Mouse (Mus musculus): ENCODE measurements around the gene Tmem110. TPM values are rescaled to one million over a fixed set of nuclear protein-coding genes. Genes with fewer than 3 reads are reported as not detected.

The Tmem110 gene
- total RNA-seq, 2 experiments from 2014 or later = 6.4 to 7.1 TPM

DNA sequence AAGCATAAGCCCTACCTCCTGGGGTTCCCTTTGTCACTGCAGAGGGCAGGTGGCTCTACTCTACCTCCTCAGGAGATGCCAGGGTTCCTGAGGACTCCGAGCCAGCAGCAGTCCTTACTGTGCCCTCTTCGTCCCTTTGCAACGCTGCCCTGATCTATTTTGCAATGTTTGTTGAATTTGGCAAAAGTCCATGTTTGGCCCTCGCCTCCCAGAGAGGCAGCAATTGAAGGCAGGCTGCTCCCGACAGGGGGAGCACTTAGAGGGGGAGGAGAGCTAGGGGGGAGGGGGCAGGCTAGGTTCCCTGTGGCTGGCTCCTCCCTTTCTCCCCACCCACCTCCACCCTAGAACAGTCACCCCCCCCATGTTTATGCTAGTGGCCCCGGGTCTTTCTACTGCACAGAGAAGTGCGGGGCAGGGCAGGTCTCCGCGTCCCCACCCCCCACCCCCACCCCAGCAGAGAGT, 62.9 kb downstream of the Tmem110 start:
- peak; percentile 58 for ATAC-seq (replicated peaks; ENCODE audit: poor library complexity)

DNA sequence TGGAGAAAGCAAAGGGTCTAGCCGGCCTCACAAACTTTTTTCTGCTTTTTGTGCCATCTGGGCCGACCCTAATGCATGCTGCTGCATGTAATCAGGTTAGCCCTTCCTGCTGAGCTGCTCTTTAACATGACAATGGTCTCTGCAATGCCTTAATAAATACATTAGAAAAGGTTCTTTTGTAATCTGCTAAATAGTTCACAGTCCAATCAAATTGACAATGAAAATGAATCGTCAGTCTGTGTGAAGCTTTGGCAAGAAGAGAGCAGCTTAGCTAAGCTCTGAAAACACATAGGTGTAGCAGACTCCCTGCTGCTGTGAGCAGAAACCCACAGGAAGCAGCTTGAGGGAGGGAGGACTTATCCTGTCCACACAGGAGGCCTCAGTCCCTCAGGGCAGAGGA, 74.6 kb downstream of the Tmem110 start:
- ATAC-seq (replicated peaks; ENCODE audit: poor library complexity) = no peak

DNA sequence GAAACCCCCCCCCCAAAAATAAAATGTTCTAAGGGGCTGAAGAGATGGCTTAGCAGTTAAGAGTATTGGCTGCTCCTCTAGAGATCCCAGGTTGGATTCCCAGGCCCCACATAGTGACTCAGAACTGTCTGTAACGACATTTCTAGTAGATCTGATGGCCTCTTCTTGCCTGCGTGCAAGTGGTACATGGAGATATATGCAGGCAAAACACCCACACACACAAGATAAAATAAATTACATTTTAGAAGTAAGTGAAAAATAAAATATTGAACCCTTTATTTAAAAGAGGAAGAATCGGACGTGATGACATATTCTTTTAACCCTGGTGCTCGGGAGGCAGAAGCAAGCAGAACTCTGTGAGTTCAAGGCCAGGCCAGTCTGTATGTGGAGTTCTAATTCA, 77.2 kb downstream of the Tmem110 start:
- no peak for ATAC-seq (replicated peaks; ENCODE audit: poor library complexity)

DNA sequence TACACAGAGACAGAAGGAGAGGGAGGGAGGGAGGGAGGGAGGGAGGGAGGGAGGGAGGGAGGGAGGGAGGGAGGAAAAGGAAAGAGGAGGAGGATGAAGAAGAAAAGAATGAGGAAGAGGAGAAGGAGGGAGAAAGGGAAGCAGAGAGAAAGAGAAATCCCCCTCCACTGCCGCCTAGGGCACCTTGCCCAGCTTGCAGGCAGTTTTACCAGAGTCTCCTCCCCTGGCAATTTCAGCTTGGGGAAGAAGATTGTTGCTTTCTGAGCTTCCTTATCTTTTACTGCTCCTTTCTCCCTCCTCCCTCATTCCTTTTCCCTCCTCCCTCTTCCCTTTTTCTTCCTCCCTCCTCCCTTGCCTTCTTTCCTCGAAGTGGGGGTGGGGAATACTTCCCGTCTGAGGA, 77.6 kb downstream of the Tmem110 start:
- no peak for ATAC-seq (replicated peaks; ENCODE audit: poor library complexity)

DNA sequence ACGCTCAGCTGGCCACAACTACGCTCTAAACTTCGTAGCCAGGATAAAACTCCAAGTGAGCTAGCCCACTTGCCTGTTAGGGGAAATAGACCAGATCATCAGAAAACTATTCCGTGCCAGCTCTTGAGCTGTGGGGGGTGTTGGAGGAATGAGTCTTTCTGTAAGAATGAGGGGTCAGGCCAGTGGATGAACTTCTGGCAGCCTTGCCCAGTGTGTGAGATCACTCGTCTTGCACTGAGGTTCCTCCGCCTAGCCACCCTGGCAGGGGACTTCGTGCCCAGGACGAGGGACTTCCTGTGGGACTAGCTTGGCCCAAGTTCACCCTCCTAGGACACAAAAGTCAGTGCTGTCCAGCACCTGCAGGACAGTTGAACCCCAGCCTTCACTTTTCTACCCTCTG, 78.9 kb downstream of the Tmem110 start:
- ATAC-seq (replicated peaks; ENCODE audit: poor library complexity) = no peak

DNA sequence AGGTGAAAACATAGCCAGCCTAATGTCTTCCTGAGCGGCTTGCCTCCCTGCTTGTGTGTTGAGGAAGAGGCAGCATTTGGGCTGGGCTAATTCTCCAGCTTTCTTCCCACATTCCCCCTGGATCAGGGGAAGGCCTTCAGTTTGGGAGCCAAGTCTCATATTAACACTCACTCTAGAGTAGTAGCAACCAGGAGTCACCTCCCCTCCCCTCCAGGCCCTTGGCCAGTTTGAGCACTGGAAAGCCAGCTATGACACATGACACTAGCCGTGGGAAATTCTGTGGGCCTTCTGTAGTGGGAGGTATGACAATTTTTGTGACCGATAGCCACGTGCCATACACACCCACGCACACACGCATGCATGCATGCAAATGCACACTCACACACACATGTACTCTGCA, 80.6 kb downstream of the Tmem110 start:
- no peak for ATAC-seq (replicated peaks; ENCODE audit: poor library complexity)

DNA sequence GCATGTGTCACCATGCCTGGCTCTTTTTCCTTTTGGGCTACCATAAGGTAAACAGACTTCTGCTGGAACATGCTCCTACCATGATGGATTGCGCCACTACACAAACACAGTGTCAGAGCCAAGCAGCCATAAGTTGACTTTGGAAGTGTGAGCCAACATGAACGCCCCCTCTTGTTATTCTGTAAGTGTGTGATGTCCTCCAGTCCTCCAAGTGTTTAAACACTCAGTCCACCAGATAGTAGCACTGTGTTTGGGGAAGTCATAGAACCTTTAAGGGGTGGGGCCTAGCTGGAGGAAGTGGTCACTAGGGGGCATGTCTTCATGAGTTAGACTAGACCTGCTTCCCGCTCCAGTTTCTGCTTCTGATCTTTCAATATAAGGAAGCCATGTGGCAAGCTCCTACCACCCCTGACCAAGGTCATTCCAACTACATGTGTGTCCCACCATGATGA, 82.5 kb downstream of the Tmem110 start:
- ATAC-seq (replicated peaks; ENCODE audit: poor library complexity) = peak; percentile 95

DNA sequence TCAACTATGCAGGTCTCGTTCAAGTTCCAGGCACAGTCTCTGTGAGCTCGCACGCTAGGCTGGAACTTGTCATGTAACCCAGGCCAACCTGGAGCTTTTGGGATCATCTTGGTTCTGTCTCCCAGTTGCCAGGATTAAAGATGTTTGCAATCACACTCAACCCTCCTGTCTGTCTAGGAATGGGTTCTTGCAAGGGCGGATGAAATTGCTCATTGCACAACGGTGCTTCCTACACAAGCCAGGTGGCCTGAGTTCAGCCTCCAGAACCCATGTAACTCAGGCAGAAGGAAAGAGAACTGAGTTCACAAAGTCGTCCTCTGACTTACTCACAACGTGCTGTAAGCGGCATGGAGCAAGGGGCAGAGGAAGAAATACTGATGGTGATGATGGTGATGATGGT, 85.8 kb downstream of the Tmem110 start:
- no peak for ATAC-seq (replicated peaks; ENCODE audit: poor library complexity)

DNA sequence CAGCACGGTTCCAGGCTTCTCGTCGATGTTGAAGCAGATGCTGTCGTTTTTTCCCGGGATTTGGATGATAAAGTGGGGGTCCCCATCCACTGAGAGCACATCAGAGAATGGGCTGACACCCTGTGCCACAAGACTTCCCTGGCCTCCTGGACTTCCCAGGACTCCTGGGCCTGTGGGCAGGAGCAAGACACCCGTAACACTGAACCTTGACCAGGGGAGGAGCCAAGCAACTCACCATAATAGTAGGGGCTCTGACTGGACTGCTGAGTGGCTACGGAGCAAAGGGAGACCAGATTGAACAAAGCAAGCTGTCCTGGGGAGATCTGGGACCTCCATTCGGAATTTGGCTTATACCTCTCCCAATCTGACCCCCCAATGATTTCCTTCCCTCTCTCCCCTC, 87.3 kb downstream of the Tmem110 start:
- ATAC-seq (replicated peaks; ENCODE audit: poor library complexity) = no peak

DNA sequence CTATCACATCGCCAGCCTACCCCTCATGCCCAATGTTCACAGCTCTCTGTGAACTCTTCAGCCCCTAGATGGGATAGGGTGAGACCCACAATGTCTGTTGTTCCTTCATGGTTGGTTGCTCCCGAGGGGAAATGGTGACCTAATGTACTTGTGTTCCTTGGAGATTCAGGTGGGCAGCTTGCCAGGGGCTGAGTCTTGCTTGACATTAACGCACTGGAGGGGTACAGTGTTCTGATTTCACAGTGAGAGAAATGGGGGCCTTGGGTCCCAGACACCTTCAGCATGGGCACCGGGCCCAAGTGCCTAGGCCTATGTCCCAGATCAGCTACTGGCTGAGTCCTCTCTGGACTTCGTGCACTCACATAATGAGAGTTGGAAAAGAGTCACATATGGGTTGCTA, 88.0 kb downstream of the Tmem110 start:
- ATAC-seq (replicated peaks; ENCODE audit: poor library complexity) = no peak

DNA sequence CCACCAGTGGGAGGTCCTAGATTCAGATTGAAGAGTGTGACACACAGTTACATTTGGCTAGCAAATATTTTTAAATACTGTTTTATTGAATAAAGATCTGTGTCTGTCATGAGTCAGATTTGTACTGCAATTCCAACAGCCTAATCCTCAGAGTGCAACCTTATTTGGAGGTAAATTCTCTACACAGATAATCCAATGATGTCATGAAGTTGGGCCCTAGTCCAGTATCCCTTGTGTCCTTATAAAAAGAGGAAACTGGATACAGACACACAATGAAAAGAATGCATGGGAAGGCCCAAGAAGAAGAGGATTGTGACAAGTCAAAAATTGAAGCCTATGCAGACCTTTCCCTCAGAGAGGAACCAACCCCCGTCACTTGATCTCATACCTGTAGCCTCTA, 91.1 kb downstream of the Tmem110 start:
- no peak for ATAC-seq (replicated peaks; ENCODE audit: poor library complexity)

DNA sequence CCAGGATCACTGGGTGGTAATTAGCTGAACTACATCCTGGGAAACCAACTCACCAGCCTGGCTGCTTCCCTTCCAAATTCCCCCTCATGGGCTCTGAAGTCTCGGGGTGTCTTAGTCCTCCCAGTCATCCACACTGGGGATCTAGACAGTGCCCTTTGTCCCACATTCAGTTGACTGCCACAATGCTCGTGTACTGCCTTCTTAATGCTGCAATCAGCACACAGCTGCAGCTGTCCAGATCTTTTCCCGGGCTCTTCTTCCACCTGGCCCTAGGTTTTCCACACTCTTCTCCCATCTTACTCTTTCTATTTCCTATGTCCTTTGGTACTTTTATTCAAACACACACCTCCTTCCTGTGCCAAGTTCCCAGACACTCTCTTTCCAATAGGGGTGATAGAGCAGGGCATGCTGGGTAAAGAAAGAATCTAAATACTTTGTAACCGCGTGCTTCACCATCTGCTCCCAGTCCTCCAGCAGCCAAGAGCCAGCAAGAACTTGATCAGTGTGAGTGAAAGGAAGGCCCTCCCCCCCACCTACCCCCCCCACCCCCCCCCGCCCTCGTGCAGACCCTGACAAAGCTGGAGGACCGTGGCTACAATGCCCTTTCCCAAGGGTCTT, 96.8 kb downstream of the Tmem110 start:
- no peak for ATAC-seq (replicated peaks; ENCODE audit: poor library complexity)

DNA sequence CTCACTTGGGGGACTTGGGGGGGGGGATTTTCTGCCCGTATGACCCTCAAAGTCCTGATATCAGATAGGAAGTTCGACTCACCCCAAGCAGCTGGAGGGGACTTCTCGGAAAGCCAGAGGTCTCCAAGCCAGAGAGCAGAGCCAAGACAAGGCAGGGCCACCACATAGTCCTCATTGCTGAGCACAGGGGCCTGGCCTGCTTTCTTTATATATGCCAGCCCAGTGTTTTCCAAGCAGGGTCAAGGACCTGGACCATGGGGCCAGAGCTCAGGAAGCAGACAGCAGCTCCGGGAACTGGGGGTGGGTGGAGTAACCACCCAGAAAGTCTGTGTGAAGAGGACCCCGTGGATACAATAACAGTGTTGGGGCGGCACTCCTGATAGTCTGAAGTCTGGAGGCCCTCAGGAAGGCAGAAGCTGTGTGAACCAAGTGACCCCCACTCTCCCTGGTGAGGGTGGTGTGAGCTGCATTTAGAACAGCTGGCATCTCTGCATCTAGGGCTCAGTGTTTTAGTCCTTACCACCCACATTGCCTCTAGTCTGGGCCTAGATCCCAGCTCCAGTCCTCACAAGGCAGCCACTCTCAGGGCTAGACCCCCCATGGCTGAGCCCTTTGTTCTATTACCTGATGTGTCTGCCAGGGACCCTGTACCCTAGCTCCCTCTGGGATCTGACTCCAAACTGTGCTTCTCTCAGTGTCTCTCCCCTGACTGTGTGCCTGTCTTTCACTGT, 98.2 kb downstream of the Tmem110 start, which contains the start of gene Itih3:
Gene Itih3, minus strand, starts transcription at position 386 of the 731 bp plus-strand sequence.
- ATAC-seq (replicated peaks; ENCODE audit: poor library complexity) = no peak

DNA sequence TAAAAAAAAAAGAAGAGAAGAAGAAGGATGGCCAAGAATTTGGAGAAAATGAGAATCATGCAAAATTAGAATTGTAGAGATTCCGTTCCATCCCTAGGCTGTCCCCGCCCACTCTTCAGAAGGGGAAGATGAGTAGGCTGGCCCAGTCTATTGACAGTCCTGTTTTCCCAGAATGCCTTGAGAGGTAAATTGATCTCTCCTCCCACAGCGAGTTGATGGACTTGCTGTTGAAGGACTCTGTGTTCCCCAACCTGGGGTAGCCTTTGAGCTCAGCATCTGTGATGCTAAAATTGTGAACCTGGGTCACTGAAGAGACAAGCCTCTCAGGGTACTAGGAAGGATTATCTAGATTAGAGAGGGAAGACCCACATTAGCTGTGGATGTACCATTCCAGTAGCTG, 100.1 kb downstream of the Tmem110 start:
- no peak for ATAC-seq (replicated peaks; ENCODE audit: poor library complexity)

Other genes starting within 250 kb of the Tmem110 start
- gene Prkcd, start 199.4 kb upstream of the Tmem110 start, total RNA-seq (2015) = 71.8 and 84.3 TPM in 2 replicates
- gene Prkcd, start 199.4 kb upstream of the Tmem110 start, total RNA-seq (2017) = 106 and 118 TPM in 2 replicates
- 12.3 and 12.7 TPM in 2 replicates for gene Rft1, start 171.2 kb upstream of the Tmem110 start, total RNA-seq (2015)
- gene Rft1, start 171.2 kb upstream of the Tmem110 start, total RNA-seq (2017) = 13.0 and 16.5 TPM in 2 replicates
- gene Sfmbt1, start 110.7 kb upstream of the Tmem110 start, total RNA-seq (2015) = 11.1 and 12.1 TPM in 2 replicates
- gene Sfmbt1, start 110.7 kb upstream of the Tmem110 start, total RNA-seq (2017) = 6.9 and 9.6 TPM in 2 replicates
- 0.47 and 0.49 TPM in 2 replicates for gene Mustn1, start 53.6 kb downstream of the Tmem110 start, total RNA-seq (2015)
- gene Mustn1, start 53.6 kb downstream of the Tmem110 start, total RNA-seq (2017) = 0.27 and 0.50 TPM in 2 replicates
- gene Itih4, start 60.9 kb downstream of the Tmem110 start, total RNA-seq (2015) = not detected in 2 replicates
- gene Itih4, start 60.9 kb downstream of the Tmem110 start, total RNA-seq (2017) = not detected in 2 replicates
- gene Itih3, start 98.2 kb downstream of the Tmem110 start, total RNA-seq (2015) = not detected in 2 replicates
- gene Itih3, start 98.2 kb downstream of the Tmem110 start, total RNA-seq (2017) = not detected in 2 replicates
- not detected in 2 replicates for gene Itih1, start 117.7 kb downstream of the Tmem110 start, total RNA-seq (2015)
- not detected in 2 replicates for gene Itih1, start 117.7 kb downstream of the Tmem110 start, total RNA-seq (2017)
- 8.5 and 8.8 TPM in 2 replicates for gene Nek4, start 125.8 kb downstream of the Tmem110 start, total RNA-seq (2015)
- gene Nek4, start 125.8 kb downstream of the Tmem110 start, total RNA-seq (2017) = 12.2 and 13.8 TPM in 2 replicates
- gene Glt8d1, start 175.8 kb downstream of the Tmem110 start, total RNA-seq (2015) = 54.2 and 64.4 TPM in 2 replicates
- gene Glt8d1, start 175.8 kb downstream of the Tmem110 start, total RNA-seq (2017) = 29.2 and 37.7 TPM in 2 replicates
- 257 and 280 TPM in 2 replicates for gene Spcs1, start 176.1 kb downstream of the Tmem110 start, total RNA-seq (2015)
- 105 TPM in 2 replicates for gene Spcs1, start 176.1 kb downstream of the Tmem110 start, total RNA-seq (2017)
- 75.4 and 82.4 TPM in 2 replicates for gene Pbrm1, start 193.5 kb downstream of the Tmem110 start, total RNA-seq (2015)
- 52.3 and 80.5 TPM in 2 replicates for gene Pbrm1, start 193.5 kb downstream of the Tmem110 start, total RNA-seq (2017)
- 365 and 481 TPM in 2 replicates for gene Gnl3, start 193.6 kb downstream of the Tmem110 start, total RNA-seq (2015)
- gene Gnl3, start 193.6 kb downstream of the Tmem110 start, total RNA-seq (2017) = 301 and 405 TPM in 2 replicates